Mouse (Mus musculus): ENCODE data around the gene Fxyd4. TPM values are rescaled to one million over a fixed set of nuclear protein-coding genes. Genes with fewer than 3 reads are reported as not detected.

Fxyd4 gene
- polyA plus RNA-seq, 1 experiment from 2014 or later: 0.30 TPM

DNA sequence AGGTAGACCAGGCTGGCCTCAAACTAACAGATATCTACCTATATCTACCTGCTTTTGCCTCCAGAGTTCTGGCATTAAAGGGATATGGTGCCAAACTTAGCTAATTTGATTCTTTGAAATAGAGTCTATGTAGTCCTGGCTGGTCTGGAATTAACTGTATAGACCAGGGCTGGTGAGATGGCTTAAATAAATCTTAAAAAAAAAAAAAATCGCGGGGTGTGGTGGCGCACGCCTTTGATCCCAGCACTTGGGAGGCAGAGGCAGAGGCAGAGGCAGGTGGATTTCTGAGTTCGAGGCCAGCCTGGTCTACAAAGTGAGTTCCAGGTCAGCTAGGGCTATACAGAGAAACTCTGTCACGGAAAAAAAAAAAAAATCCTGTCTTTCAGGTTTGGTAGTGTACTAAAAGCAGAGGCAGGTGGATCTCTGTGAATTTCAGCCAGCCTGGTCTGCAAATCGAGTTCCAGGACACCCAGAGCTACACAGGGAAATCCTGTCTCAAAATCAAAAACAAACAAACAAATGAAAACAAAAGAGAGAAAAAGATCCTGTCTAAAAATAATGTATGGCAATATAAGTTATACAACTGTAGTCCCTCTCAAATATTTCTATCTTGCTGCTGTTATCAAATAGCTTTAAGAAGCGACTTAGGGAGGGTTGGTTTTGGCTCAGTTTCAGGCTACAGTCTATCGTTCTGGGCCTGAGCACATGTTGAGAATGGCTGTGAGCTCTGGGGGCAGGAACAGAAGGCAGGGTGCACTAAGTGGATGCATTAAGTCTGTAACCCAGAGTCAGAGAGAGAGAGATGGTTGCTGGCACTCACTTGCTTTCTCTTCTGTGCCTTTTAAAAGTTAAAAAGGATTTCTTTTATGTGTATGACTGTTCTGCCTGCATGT is 35.7 kb downstream of the Fxyd4 start:
- Histone ChIP-seq H3K4me1 (ENCODE audit: control insufficient read depth, low read depth, low read length) (peaks cover 34% of the 10 kb centered on the region), H3K36me3 (ENCODE audit: control insufficient read depth, insufficient read depth) (no peaks in the 10 kb centered on the region), H3K27ac (ENCODE audit: low read length) (peak overlapping the region; percentile 51; the same call in 1 of the 2 replicates), H3K9me3 (replicated peaks; ENCODE audit: control insufficient read depth, low read length) (no peaks in the 10 kb centered on the region), H3K9ac (ENCODE audit: low read depth, low read length) (no peak overlapping the region), H3K4me3 (ENCODE audit: low read depth, low read length) (no peak overlapping the region), H3K27me3 (ENCODE audit: control insufficient read depth, insufficient read depth, low read depth, low read length) (no peaks in the 10 kb centered on the region), H3K4me2 (ENCODE audit: low read depth, low read length) (no peak overlapping the region)
- ATAC-seq (ENCODE audit: low read depth): no peak
- WGBS (ENCODE audit: insufficient replicate concordance): 57% methylated on average over 9 of the region's 9 CpGs

DNA sequence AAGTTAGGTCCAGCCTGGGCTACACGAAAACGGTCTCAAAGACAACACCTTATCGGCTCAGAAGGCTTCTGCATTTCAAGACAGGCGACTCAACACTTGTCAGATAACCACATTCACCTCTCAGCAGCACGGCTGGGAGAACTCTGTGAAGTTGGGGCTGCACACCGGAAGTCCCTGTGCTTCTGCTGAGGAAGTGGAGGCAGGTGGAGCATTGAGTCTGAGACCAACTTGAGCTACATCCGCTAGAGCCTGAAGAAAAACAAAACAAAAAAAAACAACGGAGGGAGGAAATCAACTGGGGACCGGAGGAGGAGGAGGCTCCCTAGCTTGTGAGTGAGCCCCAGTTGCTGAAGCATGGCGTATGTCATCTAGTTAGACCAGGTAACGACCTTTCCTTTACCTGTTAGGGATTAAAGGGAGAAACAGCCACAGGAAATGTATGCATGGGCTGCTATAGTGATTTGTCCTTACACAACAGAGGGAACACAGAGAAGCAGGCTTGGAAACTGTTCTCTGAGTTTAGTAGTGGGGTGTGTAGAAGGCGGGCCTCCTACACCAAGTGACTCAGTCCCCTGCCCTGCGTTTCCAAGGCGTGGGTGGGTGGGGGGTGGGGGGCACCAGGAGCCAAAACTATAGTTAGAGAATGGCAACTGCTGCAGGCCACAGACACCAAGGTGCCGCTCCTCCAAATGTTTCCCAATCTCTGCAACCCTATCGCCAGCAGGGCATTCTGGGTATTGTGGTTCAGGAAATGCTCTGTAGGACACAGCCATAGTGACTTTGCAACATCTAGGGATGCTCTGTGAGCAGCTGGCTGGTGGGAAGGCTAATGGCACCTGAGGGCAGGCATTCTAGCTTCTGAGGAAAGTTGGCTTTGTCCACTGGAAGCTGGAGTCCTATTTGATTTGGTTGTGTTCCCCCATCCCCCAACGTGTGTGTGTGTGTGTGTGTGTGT is 37.1 kb downstream of the Fxyd4 start, which contains the start of gene Hnrnpf:
Gene Hnrnpf, plus strand, starts transcription at position 199 of the 955 bp plus-strand sequence.
- no peaks in the 10 kb centered on the region for H3K9me3 ChIP-seq (replicated peaks; ENCODE audit: control insufficient read depth, low read length)
- no peaks in the 10 kb centered on the region for H3K27me3 ChIP-seq (ENCODE audit: control insufficient read depth, insufficient read depth, low read depth, low read length)
- peak within 1 kb of the TSS; percentile 23 for H3K9ac ChIP-seq (ENCODE audit: low read depth, low read length)
- peak; percentile 53 for ATAC-seq (ENCODE audit: low read depth)
- peaks cover 31% of the 10 kb centered on the region for H3K4me1 ChIP-seq (ENCODE audit: control insufficient read depth, low read depth, low read length)
- WGBS (ENCODE audit: insufficient replicate concordance): 20% methylated on average over 17 of the region's 17 CpGs
- H3K4me3 ChIP-seq (ENCODE audit: low read depth, low read length): peak within 1 kb of the TSS; percentile 27
- H3K4me2 ChIP-seq (ENCODE audit: low read depth, low read length): peak within 1 kb of the TSS; percentile 48
- peak within 1 kb of the TSS; percentile 68 for H3K27ac ChIP-seq (ENCODE audit: low read length)
- no peaks in the 10 kb centered on the region for H3K36me3 ChIP-seq (ENCODE audit: control insufficient read depth, insufficient read depth)

DNA sequence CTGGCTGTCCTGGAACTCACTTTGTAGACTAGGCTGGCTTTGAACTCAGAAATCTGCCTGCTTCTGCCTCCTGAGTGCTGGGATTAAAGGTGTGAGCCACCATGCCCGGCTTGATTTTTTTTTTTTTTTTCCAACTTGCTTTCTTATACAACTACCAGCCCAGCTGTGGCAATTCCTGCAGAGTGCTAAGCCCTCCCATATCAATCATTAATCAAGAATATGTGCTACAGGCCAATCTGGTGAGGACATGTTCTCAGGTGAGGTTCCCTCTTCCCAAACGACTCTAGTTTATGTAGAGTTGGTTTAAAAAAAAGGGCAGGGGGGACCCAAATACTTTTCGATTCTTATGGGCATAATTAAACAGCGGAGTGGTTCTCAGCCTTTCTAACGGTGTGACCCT is 39.7 kb downstream of the Fxyd4 start:
- 67% methylated on average over 5 of the region's 5 CpGs for WGBS (ENCODE audit: insufficient replicate concordance)
- H3K9ac ChIP-seq (ENCODE audit: low read depth, low read length): no peak overlapping the region
- H3K9me3 ChIP-seq (replicated peaks; ENCODE audit: control insufficient read depth, low read length): no peaks in the 10 kb centered on the region
- H3K4me1 ChIP-seq (ENCODE audit: control insufficient read depth, low read depth, low read length): peaks cover 21% of the 10 kb centered on the region
- ATAC-seq (ENCODE audit: low read depth): peak; percentile 28; the same call in 1 of the 2 replicates
- H3K27ac ChIP-seq (ENCODE audit: low read length): no peak overlapping the region
- H3K27me3 ChIP-seq (ENCODE audit: control insufficient read depth, insufficient read depth, low read depth, low read length): no peaks in the 10 kb centered on the region
- H3K4me2 ChIP-seq (ENCODE audit: low read depth, low read length): no peak overlapping the region
- no peak overlapping the region for H3K4me3 ChIP-seq (ENCODE audit: low read depth, low read length)
- H3K36me3 ChIP-seq (ENCODE audit: control insufficient read depth, insufficient read depth): no peaks in the 10 kb centered on the region

DNA sequence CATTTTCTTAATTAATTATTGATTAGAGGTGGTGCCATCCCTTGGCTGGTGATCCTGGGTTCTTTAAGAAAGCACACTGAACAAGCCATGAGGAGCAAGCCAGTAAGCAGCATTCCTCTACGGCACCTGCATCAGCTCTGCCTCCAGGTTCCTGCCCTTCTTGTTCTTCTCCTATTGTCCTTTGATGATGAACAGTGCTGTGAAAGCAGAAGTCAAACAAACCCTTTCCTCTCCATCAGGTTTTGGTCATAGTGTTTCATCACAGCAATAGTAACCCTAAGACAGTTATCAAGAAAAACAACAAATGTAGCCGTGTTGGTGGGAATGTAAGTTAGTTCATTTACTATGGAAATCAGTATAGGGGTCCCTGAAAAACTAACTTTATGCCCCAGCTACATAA is 44.1 kb downstream of the Fxyd4 start:
- no peak for ATAC-seq (ENCODE audit: low read depth)
- Histone ChIP-seq H3K27me3 (ENCODE audit: control insufficient read depth, insufficient read depth, low read depth, low read length) (no peaks in the 10 kb centered on the region), H3K9me3 (replicated peaks; ENCODE audit: control insufficient read depth, low read length) (no peaks in the 10 kb centered on the region), H3K4me1 (ENCODE audit: control insufficient read depth, low read depth, low read length) (peaks cover 27% of the 10 kb centered on the region), H3K4me3 (ENCODE audit: low read depth, low read length) (no peak overlapping the region), H3K27ac (ENCODE audit: low read length) (no peak overlapping the region), H3K9ac (ENCODE audit: low read depth, low read length) (no peak overlapping the region), H3K4me2 (ENCODE audit: low read depth, low read length) (no peak overlapping the region), H3K36me3 (ENCODE audit: control insufficient read depth, insufficient read depth) (no peaks in the 10 kb centered on the region)
- WGBS (ENCODE audit: insufficient replicate concordance): 72% methylated on average over 2 of the region's 2 CpGs

DNA sequence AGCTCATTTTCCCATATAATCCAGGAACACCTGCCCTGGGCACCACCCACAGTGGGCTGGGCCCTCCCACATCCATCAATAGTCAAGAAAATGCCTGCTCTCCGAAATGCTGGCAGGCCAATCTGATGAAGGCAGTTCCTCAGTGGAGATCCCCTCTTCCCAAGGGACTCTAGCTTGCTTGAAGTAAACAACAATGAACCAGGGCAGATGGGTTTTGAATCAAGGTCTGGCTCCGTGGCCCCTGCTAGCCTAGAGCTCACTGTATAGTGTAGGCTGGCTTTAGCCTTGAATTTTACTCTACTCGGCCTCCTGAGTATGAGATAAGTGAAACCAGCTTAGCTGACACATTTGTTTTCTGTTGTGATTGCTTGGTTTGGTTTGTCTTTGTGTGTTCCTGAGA is 45.1 kb downstream of the Fxyd4 start:
- WGBS (ENCODE audit: insufficient replicate concordance): 56% methylated on average over 3 of the region's 3 CpGs
- no peaks in the 10 kb centered on the region for H3K36me3 ChIP-seq (ENCODE audit: control insufficient read depth, insufficient read depth)
- H3K4me2 ChIP-seq (ENCODE audit: low read depth, low read length): no peak overlapping the region
- H3K9ac ChIP-seq (ENCODE audit: low read depth, low read length): no peak overlapping the region
- peaks cover 37% of the 10 kb centered on the region for H3K4me1 ChIP-seq (ENCODE audit: control insufficient read depth, low read depth, low read length)
- no peaks in the 10 kb centered on the region for H3K27me3 ChIP-seq (ENCODE audit: control insufficient read depth, insufficient read depth, low read depth, low read length)
- no peak overlapping the region for H3K4me3 ChIP-seq (ENCODE audit: low read depth, low read length)
- no peak overlapping the region for H3K27ac ChIP-seq (ENCODE audit: low read length)
- ATAC-seq (ENCODE audit: low read depth): no peak
- H3K9me3 ChIP-seq (replicated peaks; ENCODE audit: control insufficient read depth, low read length): no peaks in the 10 kb centered on the region

DNA sequence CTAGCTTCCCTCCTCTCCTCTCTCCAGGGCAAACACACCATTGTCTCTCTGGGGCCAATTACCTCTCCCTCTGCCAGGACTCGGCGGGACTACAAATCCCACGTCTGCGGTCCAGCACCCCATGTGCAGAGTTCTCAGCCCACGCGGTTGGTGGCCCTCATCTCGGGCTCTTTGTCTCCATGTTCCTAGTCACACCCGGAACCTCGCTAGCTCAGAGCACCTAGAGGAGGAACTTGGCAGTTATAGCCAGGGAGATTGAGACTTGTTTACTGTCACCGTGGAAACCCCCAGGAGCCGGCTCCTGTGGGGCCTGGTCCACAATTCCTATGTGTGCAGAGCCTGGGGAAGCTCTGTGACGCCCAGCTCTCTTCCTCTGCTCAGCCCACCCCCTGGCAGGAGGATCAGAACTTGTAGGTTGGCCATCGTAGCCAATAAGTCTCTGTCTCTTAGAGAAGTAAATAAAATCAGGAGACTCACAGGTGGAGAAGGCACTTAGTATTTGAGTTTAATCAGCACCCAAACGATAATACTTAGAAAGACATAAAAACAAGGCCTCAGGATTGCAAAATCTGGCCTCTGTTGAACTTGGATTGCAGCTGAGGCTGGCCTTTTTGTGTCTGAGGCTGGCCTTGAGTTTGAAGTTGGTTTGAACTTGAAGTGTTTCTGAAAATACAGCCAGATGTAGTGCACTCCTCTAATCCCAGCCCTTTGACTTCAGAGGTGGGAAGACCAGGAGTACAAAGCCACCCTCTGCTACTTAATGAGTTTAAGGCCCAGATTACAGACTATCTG is 45.9 kb downstream of the Fxyd4 start:
- Histone ChIP-seq H3K27ac (ENCODE audit: low read length) (no peak overlapping the region), H3K9me3 (replicated peaks; ENCODE audit: control insufficient read depth, low read length) (no peaks in the 10 kb centered on the region), H3K4me2 (ENCODE audit: low read depth, low read length) (no peak overlapping the region), H3K9ac (ENCODE audit: low read depth, low read length) (no peak overlapping the region), H3K36me3 (ENCODE audit: control insufficient read depth, insufficient read depth) (no peaks in the 10 kb centered on the region), H3K4me1 (ENCODE audit: control insufficient read depth, low read depth, low read length) (peaks cover 43% of the 10 kb centered on the region), H3K27me3 (ENCODE audit: control insufficient read depth, insufficient read depth, low read depth, low read length) (no peaks in the 10 kb centered on the region), H3K4me3 (ENCODE audit: low read depth, low read length) (no peak overlapping the region)
- 48% methylated on average over 14 of the region's 14 CpGs for WGBS (ENCODE audit: insufficient replicate concordance)
- no peak for ATAC-seq (ENCODE audit: low read depth)

DNA sequence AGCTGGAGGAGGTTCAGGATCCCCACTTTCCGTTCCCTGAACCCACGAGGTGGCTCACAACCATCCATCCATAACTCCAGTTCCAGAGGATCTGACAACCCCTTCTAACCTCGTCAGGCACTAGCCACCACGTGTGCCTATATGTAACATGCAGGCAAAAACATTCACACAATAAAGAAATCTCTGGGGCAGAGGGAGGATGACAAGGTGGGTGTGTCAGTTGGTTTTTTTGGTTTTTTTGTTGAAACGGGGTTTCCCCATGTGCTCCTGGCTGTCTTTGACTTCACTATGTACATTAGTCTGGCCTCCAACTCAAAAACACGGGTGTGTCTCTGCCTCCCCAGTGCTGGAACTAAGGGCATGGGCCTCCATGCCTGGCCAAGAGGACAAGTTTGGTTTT is 47.2 kb downstream of the Fxyd4 start:
- no peak for ATAC-seq (ENCODE audit: low read depth)
- Histone ChIP-seq H3K4me3 (ENCODE audit: low read depth, low read length) (no peak overlapping the region), H3K9me3 (replicated peaks; ENCODE audit: control insufficient read depth, low read length) (no peaks in the 10 kb centered on the region), H3K4me2 (ENCODE audit: low read depth, low read length) (no peak overlapping the region), H3K9ac (ENCODE audit: low read depth, low read length) (no peak overlapping the region), H3K27ac (ENCODE audit: low read length) (no peak overlapping the region), H3K4me1 (ENCODE audit: control insufficient read depth, low read depth, low read length) (peaks cover 43% of the 10 kb centered on the region), H3K27me3 (ENCODE audit: control insufficient read depth, insufficient read depth, low read depth, low read length) (no peaks in the 10 kb centered on the region), H3K36me3 (ENCODE audit: control insufficient read depth, insufficient read depth) (no peaks in the 10 kb centered on the region)
- WGBS (ENCODE audit: insufficient replicate concordance): 52% methylated on average over 6 of the region's 6 CpGs

DNA sequence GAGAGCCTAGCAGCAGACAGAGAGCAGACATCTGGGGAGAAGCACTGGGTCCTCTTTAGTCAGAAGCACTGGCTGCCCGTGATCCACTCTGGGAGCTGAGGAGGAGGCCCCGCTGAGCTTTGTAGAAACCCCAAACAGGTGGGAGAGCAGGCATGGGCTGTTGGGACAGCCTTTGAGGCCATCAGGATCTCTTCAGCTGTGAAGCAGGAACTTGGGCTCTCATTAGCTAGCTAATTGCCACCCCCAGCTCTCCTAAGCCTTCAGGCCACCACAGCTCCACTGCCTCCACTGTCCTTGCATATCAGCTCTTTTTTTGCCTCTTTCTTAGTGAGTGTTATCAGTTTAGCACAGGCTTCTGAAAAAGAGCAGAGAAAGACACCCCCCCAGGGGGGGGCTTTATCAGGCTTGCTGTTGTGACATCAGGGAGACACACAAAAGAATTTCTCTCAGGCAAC is 48.8 kb downstream of the Fxyd4 start:
- H3K9ac ChIP-seq (ENCODE audit: low read depth, low read length): peak overlapping the region; percentile 22
- peak overlapping the region; percentile 57 for H3K4me2 ChIP-seq (ENCODE audit: low read depth, low read length)
- no peaks in the 10 kb centered on the region for H3K36me3 ChIP-seq (ENCODE audit: control insufficient read depth, insufficient read depth)
- peak; percentile 92 for ATAC-seq (ENCODE audit: low read depth)
- H3K4me3 ChIP-seq (ENCODE audit: low read depth, low read length): peak overlapping the region; percentile 27
- peaks cover 46% of the 10 kb centered on the region for H3K4me1 ChIP-seq (ENCODE audit: control insufficient read depth, low read depth, low read length)
- no peaks in the 10 kb centered on the region for H3K9me3 ChIP-seq (replicated peaks; ENCODE audit: control insufficient read depth, low read length)
- WGBS (ENCODE audit: insufficient replicate concordance): 20% methylated on average over 2 of the region's 2 CpGs
- H3K27ac ChIP-seq (ENCODE audit: low read length): peak overlapping the region; percentile 85
- no peaks in the 10 kb centered on the region for H3K27me3 ChIP-seq (ENCODE audit: control insufficient read depth, insufficient read depth, low read depth, low read length)

Measured in liver, embryonic 16.5 days (tissue).